Mouse (Mus musculus): ENCODE measurements around the gene Cep350. TPM values are rescaled to one million over a fixed set of nuclear protein-coding genes. Genes with fewer than 3 reads are reported as not detected.

Cep350 gene
- polyA plus RNA-seq, 1 experiment from 2014 or later, result 14.0 TPM

DNA sequence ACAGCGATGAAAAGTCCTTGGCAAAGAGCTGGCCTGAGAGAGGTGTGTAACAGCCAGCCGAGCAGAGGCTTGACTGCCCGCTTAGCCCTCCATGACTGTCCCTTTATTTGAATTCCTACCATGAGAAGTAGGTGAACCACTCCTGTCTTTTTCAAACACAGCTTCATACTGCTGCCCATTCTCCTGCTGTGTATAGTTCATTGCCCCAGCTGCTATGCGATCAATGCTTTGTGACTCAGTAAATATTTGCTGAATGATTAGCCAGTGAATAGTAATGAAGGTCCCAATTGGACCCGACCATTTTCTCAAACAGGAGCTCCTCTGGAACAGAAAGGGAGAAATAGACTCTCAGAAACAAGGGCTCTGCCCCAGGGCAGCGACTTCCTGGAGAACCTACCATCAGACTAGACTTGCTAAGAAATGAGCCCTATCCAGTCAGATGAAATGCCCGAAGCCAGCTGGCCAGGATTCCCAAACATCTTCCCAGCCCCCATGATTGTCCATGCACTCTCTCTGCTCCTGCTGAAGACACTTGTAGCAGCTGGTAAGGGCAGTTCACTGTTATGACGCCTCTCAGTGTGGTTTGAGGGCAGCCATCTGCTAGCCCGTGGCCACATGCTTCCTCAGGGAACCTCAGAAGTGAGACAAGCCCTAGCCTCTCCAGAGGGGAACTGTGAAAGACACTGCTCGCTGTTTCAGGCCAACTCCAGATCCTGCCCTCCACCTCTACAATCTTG is 163.2 kb downstream of the Cep350 start:
- H3K27me3 ChIP-seq (replicated peaks; ENCODE audit: control insufficient read depth, insufficient read depth, low read length), result no peaks in the 10 kb centered on the region
- H3K4me1 ChIP-seq (ENCODE audit: control insufficient read depth, insufficient read depth, low read length), result peaks cover 27% of the 10 kb centered on the region
- H3K9ac ChIP-seq (ENCODE audit: low read depth, low read length), result no peak overlapping the region
- DNase-seq (ENCODE audit: low spot score) (peak; percentile 60), ATAC-seq (ENCODE audit: low read depth) (peak; percentile 35; the same call in 1 of the 2 replicates)
- H3K4me2 ChIP-seq (ENCODE audit: low read depth, low read length), result 0 out of 2 replicates have a peak overlapping the region, but pooled peaks have one; percentile 15
- no peaks in the 10 kb centered on the region for H3K36me3 ChIP-seq (ENCODE audit: control insufficient read depth, insufficient read depth, low read length)
- H3K9me3 ChIP-seq (ENCODE audit: control insufficient read depth, low read length), result no peaks in the 10 kb centered on the region
- no peak overlapping the region for H3K4me3 ChIP-seq (ENCODE audit: low read depth, low read length)
- H3K27ac ChIP-seq (replicated peaks; ENCODE audit: low read depth, low read length), result no peak overlapping the region
- 64% methylated on average over 10 of the region's 10 CpGs for WGBS

DNA sequence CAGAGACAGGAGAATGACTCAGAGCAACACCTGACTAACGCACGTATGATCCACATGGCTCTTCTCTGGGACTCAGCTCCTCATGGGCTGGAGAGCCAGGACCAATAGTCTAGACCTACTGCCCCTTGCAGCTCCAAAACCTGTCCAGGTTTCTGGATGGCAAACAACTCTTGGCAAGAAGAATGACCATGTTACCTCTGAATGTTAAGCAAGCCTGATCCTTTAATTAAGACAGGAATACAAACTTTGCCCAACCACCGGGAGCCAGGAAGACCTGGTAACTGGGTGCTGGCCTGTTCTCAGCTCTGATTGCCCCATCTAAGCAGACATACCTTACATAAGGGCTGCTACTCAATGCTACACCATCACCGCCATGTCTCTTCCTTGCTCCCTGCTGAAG is 164.8 kb downstream of the Cep350 start:
- Histone ChIP-seq H3K27ac (replicated peaks; ENCODE audit: low read depth, low read length) (no peak overlapping the region), H3K4me1 (ENCODE audit: control insufficient read depth, insufficient read depth, low read length) (peaks cover 24% of the 10 kb centered on the region), H3K4me3 (ENCODE audit: low read depth, low read length) (no peak overlapping the region), H3K36me3 (ENCODE audit: control insufficient read depth, insufficient read depth, low read length) (peaks cover 4% of the 10 kb centered on the region; the same call in 1 of the 2 replicates), H3K9me3 (ENCODE audit: control insufficient read depth, low read length) (no peaks in the 10 kb centered on the region), H3K27me3 (replicated peaks; ENCODE audit: control insufficient read depth, insufficient read depth, low read length) (no peaks in the 10 kb centered on the region), H3K9ac (ENCODE audit: low read depth, low read length) (no peak overlapping the region), H3K4me2 (ENCODE audit: low read depth, low read length) (no peak overlapping the region)
- ATAC-seq (ENCODE audit: low read depth) (no peak), DNase-seq (ENCODE audit: low spot score) (no peak)
- WGBS, result 91% methylated on average over 4 of the region's 4 CpGs

DNA sequence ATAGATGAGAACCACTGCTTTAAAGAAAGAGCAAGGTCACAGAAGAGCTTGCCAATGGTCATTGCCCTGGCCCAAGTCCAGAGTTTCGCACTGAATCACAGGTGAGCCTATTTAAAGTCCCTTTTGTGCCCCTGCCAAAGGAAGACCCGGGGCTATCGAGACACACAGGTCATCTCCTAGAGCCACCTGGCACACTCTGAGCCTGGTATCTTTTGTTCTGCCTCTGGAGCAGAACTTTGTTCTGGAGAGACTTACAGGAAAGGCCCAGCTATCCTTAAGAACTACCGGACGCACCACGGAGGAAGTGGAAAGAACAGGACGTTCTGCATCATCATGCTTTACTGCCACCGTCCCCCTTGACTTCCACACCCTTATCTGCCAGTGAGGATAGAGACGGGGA is 167.4 kb downstream of the Cep350 start:
- H3K4me2 ChIP-seq (ENCODE audit: low read depth, low read length), result no peak overlapping the region
- peaks cover 8% of the 10 kb centered on the region; the same call in 1 of the 2 replicates for H3K4me1 ChIP-seq (ENCODE audit: control insufficient read depth, insufficient read depth, low read length)
- H3K9ac ChIP-seq (ENCODE audit: low read depth, low read length), result no peak overlapping the region
- H3K27ac ChIP-seq (replicated peaks; ENCODE audit: low read depth, low read length), result no peak overlapping the region
- H3K9me3 ChIP-seq (ENCODE audit: control insufficient read depth, low read length), result no peaks in the 10 kb centered on the region
- ATAC-seq (ENCODE audit: low read depth) (no peak), DNase-seq (ENCODE audit: low spot score) (no peak)
- no peak overlapping the region for H3K4me3 ChIP-seq (ENCODE audit: low read depth, low read length)
- peaks cover 15% of the 10 kb centered on the region; the same call in 1 of the 2 replicates for H3K36me3 ChIP-seq (ENCODE audit: control insufficient read depth, insufficient read depth, low read length)
- H3K27me3 ChIP-seq (replicated peaks; ENCODE audit: control insufficient read depth, insufficient read depth, low read length), result no peaks in the 10 kb centered on the region
- WGBS, result 89% methylated on average over 9 of the region's 9 CpGs

DNA sequence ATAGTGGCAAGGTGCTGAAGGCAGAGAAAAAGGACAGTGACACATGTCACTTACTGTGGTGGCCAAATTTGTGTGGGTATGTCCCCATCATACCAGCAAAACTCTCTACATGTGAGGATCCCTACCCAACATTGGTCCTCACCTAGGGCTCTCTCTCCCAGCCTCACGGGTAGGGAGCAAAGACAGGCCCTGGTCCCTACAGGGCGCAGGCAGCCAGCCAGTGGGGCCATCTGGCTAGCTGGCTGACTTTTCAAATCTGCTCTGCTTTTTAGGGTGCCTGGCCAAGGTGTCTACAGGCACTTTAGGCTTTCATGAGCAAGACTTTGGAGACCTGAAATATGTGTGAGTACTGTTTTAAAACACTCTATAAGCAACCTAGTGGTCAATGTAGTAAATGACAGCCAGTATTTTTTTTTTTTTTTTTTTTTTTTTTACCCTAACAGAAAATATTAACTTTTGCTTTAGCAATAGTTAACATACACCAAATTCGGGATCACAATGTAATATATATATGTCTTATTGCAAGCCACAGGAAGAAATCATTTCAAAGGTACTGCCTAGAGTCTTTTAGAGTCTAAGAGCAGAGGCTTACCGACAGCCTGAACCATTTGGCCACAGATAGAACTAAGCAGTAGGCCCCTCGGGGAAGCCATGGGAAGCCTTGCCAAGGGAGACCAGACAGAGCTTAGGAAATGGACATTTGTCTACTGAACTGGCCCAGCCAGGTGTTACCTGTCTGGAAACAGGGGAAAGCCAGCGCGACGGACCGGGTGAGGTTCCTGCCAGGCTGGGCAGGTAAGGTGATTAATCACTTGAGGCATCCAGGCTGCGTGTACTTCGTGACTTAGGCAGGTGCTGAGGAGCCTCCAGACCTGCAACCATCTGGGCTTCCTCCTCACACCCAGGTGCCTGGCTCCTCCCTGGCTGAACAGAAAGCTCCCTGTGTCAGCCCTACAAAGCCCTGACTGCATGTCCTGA is 171.8 kb downstream of the Cep350 start:
- Histone ChIP-seq H3K4me1 (ENCODE audit: control insufficient read depth, insufficient read depth, low read length) (no peaks in the 10 kb centered on the region), H3K27me3 (replicated peaks; ENCODE audit: control insufficient read depth, insufficient read depth, low read length) (no peaks in the 10 kb centered on the region), H3K4me2 (ENCODE audit: low read depth, low read length) (no peak overlapping the region), H3K36me3 (ENCODE audit: control insufficient read depth, insufficient read depth, low read length) (peaks cover 17% of the 10 kb centered on the region; the same call in 1 of the 2 replicates), H3K9me3 (ENCODE audit: control insufficient read depth, low read length) (no peaks in the 10 kb centered on the region), H3K4me3 (ENCODE audit: low read depth, low read length) (no peak overlapping the region), H3K27ac (replicated peaks; ENCODE audit: low read depth, low read length) (no peak overlapping the region), H3K9ac (ENCODE audit: low read depth, low read length) (no peak overlapping the region)
- DNase-seq (ENCODE audit: low spot score), result no peak
- 90% methylated on average over 11 of the region's 11 CpGs for WGBS
- ATAC-seq (ENCODE audit: low read depth), result no peak

DNA sequence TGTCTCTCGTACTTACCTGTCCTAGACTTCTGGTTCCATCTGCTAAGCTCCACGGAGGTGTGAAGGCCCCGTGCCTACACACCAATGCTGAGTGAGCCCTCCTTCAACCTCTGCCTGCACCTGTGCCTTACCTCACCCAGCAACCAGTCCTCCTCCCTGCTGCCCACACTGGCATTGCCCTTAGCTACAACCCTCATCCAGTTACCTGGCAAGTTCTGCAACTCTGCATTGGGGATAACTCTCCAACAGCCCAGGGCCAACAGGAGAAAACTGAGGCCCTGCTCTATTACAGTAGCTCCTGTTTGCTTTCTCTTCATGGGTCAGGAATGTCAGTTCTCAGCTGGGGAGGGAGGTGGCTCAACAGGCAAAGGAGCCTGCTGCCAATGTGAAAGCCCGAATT is 175.1 kb downstream of the Cep350 start:
- ATAC-seq (ENCODE audit: low read depth), result no peak
- Histone ChIP-seq H3K27me3 (replicated peaks; ENCODE audit: control insufficient read depth, insufficient read depth, low read length) (no peaks in the 10 kb centered on the region), H3K9me3 (ENCODE audit: control insufficient read depth, low read length) (no peaks in the 10 kb centered on the region), H3K4me1 (ENCODE audit: control insufficient read depth, insufficient read depth, low read length) (no peaks in the 10 kb centered on the region), H3K4me2 (ENCODE audit: low read depth, low read length) (no peak overlapping the region), H3K36me3 (ENCODE audit: control insufficient read depth, insufficient read depth, low read length) (peaks cover 14% of the 10 kb centered on the region), H3K9ac (ENCODE audit: low read depth, low read length) (no peak overlapping the region), H3K27ac (replicated peaks; ENCODE audit: low read depth, low read length) (no peak overlapping the region), H3K4me3 (ENCODE audit: low read depth, low read length) (no peak overlapping the region)
- 90% methylated on average over 4 of the region's 4 CpGs for WGBS
- no peak for DNase-seq (ENCODE audit: low spot score)

DNA sequence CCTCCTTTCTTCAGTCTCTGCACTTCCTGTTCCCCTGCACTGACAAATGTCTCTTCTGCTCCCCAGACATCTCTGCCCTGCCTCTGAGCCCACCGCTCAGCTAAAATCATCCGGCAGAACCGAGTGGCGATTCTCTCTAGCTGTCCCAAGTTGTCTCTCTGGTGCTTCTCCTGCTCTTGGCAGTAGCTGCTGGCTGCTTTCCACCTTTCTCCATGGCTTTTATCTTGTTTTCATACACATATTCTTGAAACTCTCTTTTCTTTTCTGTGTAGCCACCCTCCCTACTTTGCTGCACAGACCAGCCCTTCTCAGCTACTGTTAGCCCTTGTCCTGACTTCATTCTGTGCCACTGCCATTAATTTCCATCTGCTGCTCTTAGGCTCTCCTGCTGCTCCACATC is 175.6 kb downstream of the Cep350 start:
- ATAC-seq (ENCODE audit: low read depth), result no peak
- no peaks in the 10 kb centered on the region for H3K4me1 ChIP-seq (ENCODE audit: control insufficient read depth, insufficient read depth, low read length)
- no peak for DNase-seq (ENCODE audit: low spot score)
- H3K27me3 ChIP-seq (replicated peaks; ENCODE audit: control insufficient read depth, insufficient read depth, low read length), result no peaks in the 10 kb centered on the region
- no peaks in the 10 kb centered on the region for H3K9me3 ChIP-seq (ENCODE audit: control insufficient read depth, low read length)
- no peak overlapping the region for H3K4me3 ChIP-seq (ENCODE audit: low read depth, low read length)
- H3K27ac ChIP-seq (replicated peaks; ENCODE audit: low read depth, low read length), result no peak overlapping the region
- WGBS, result 82% methylated on average over 4 of the region's 4 CpGs
- H3K9ac ChIP-seq (ENCODE audit: low read depth, low read length), result no peak overlapping the region
- no peak overlapping the region for H3K4me2 ChIP-seq (ENCODE audit: low read depth, low read length)
- H3K36me3 ChIP-seq (ENCODE audit: control insufficient read depth, insufficient read depth, low read length), result peaks cover 13% of the 10 kb centered on the region

DNA sequence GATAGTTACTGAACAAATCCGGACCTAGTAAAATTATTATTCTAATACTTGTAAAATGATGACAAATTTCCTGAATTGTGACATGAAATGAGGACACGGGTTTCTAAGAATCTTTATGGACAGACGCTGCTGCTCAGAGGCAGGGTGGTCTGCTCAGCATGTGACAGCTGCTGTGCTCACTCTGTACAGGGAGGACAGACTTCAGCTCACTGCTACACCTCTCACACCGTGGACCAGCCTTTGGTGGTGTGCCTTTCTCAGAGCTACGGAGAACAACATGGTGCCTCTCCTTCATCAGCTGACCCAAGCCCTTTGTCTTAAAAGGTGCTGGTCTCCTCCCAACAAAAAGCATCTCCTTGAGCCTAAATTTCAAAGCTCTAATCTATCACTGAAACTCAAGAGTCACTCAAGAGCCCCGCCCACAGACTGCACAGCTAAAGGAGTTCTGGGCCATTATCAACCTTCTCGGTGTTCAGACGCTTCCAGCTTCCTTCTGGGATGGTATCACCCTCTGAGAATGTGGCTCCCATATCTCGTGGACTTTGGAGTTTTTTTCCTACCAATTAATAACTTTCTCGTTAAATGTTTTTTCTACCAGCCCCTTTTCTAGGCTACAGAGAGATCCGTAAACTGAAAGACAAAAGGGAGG is 176.2 kb downstream of the Cep350 start:
- Histone ChIP-seq H3K4me1 (ENCODE audit: control insufficient read depth, insufficient read depth, low read length) (no peaks in the 10 kb centered on the region), H3K27ac (replicated peaks; ENCODE audit: low read depth, low read length) (no peak overlapping the region), H3K4me3 (ENCODE audit: low read depth, low read length) (no peak overlapping the region), H3K4me2 (ENCODE audit: low read depth, low read length) (no peak overlapping the region), H3K9ac (ENCODE audit: low read depth, low read length) (no peak overlapping the region), H3K27me3 (replicated peaks; ENCODE audit: control insufficient read depth, insufficient read depth, low read length) (no peaks in the 10 kb centered on the region), H3K9me3 (ENCODE audit: control insufficient read depth, low read length) (no peaks in the 10 kb centered on the region), H3K36me3 (ENCODE audit: control insufficient read depth, insufficient read depth, low read length) (peaks cover 13% of the 10 kb centered on the region)
- DNase-seq (ENCODE audit: low spot score) (no peak), ATAC-seq (ENCODE audit: low read depth) (no peak)
- WGBS, result 76% methylated on average over 11 of the region's 11 CpGs

DNA sequence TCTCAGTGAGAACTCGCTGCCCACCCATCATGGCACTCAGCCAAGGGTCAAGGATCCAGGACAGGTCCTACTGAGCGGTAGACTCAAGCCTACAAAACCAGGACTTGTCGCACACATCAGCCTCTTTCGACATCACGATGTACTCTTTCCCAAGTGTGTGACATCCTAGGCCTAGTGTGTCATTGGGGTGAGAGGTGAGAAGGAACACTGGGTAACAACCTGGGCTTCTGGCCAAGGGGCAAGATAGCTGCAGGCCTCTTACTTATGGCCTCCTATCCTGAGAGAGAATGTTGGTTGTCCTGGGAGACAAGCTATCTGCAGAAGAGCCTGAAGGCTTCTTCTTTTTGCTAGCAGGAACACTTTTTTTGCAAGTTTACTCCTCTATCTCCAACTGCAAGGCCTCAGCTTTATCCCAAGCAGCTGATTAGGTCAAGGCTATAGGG is 177.2 kb downstream of the Cep350 start:
- Histone ChIP-seq H3K4me1 (ENCODE audit: control insufficient read depth, insufficient read depth, low read length) (no peaks in the 10 kb centered on the region), H3K27ac (replicated peaks; ENCODE audit: low read depth, low read length) (no peak overlapping the region), H3K9me3 (ENCODE audit: control insufficient read depth, low read length) (no peaks in the 10 kb centered on the region), H3K4me2 (ENCODE audit: low read depth, low read length) (no peak overlapping the region), H3K36me3 (ENCODE audit: control insufficient read depth, insufficient read depth, low read length) (peaks cover 8% of the 10 kb centered on the region), H3K9ac (ENCODE audit: low read depth, low read length) (no peak overlapping the region), H3K4me3 (ENCODE audit: low read depth, low read length) (no peak overlapping the region), H3K27me3 (replicated peaks; ENCODE audit: control insufficient read depth, insufficient read depth, low read length) (no peaks in the 10 kb centered on the region)
- WGBS, result 96% methylated on average over 5 of the region's 5 CpGs
- ATAC-seq (ENCODE audit: low read depth) (no peak), DNase-seq (ENCODE audit: low spot score) (no peak)
